In the genomic region with DNA sequence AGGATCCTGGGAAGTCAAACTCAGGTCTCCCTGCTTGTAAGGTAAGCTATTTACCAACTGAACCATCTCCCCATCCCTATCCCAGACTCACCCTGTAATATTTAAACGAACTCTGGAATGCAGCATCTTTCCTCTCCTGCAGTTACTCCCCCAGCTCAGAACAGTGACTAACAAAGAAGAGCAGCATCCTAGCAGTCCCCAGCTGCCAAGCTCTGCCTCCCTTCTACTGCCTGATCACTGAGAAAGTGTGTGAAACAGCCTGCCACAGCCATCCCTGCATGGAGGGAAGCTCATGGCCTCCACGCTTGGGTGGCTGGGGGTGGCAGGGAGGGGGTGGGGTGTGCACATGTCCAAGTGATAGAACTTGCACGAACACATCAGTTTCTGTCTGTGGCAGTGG, we compare ENCODE assay signal across 17 mouse cellular contexts.
DNase-seq lines count a peak whose midpoint lies in the region; ATAC-seq and TF ChIP-seq lines count a peak whose summit lies in the region.
"Had no signal": no experiment of that assay in that cellular context is flagged by ENCODE, and none has a peak within 500 bp of the region (broad histone marks: within the 10 kb centered on the region; RNA-seq: fewer than 3 reads in every experiment).

No protein-coding gene starts in this region.

- peak overlapping the region; percentile 46 for H3K27ac ChIP-seq in layer of hippocampus, adult 2 months
- H3K27ac ChIP-seq in neural tube, embryonic 15.5 days (replicated peaks): no peak overlapping the region
- H3K27ac ChIP-seq: embryonic facial prominence, embryonic 10.5 days; heart, adult 2 months; heart, embryonic 15.5 days; hindbrain, embryonic 10.5 days; hindbrain, embryonic 14.5 days had no signal

- no peaks in the 10 kb centered on the region for H3K4me1 ChIP-seq in neural tube, embryonic 15.5 days
- H3K4me1 ChIP-seq: embryonic facial prominence, embryonic 10.5 days; heart, embryonic 15.5 days; hindbrain, embryonic 10.5 days had no signal

- 0 out of 2 replicates have a peak, but pooled peaks cover 2% of the 10 kb centered on the region for H3K9me3 ChIP-seq in neural tube, embryonic 15.5 days (replicated peaks)
- H3K9me3 ChIP-seq: embryonic facial prominence, embryonic 10.5 days; heart, embryonic 15.5 days; hindbrain, embryonic 10.5 days had no signal

- H3K9ac ChIP-seq in neural tube, embryonic 15.5 days (replicated peaks): no peak overlapping the region
- H3K9ac ChIP-seq: heart, embryonic 15.5 days; hindbrain, embryonic 14.5 days had no signal

- H3K27me3 ChIP-seq in neural tube, embryonic 15.5 days (replicated peaks): no peaks in the 10 kb centered on the region
- H3K27me3 ChIP-seq: heart, embryonic 15.5 days had no signal

- DNase-seq in layer of hippocampus, adult 2 months (ENCODE audit: low spot score in 2 of 2): peak in 1 of 2 experiments; percentile 33
- no peak for DNase-seq in layer of hippocampus, postnatal 25 days (ENCODE audit: extremely low spot score in 1 of 2, low spot score in 1 of 2)
- peak; percentile 24 to 67 for DNase-seq in left cerebral cortex, postnatal 25 days (ENCODE audit: low spot score in 2 of 2)
- no peak for DNase-seq in left cerebral cortex, postnatal 10 days (ENCODE audit: extremely low spot score in 1 of 2, low spot score in 2 of 2)
- DNase-seq in Muller cell, postnatal 12 days (ENCODE audit: inconsistent ontology term): peak; percentile 5
- DNase-seq in brain, adult 2 months (ENCODE audit: low read depth, low spot score): peak; percentile 83
- DNase-seq: adrenal gland, adult 8-10 months; adrenal gland, postnatal 36 days; gastrocnemius, postnatal 10 days; heart, adult 2 months had no signal

- ATAC-seq in neural tube, embryonic 15.5 days (ENCODE audit: low FRiP score): no peak
- ATAC-seq: forebrain, embryonic 14.5 days had no signal

- no peak overlapping the region for H3K4me3 ChIP-seq in layer of hippocampus, adult 2 months
- H3K4me3 ChIP-seq in neural tube, embryonic 15.5 days (replicated peaks): no peak overlapping the region
- H3K4me3 ChIP-seq: embryonic facial prominence, embryonic 10.5 days; heart, adult 2 months; heart, embryonic 15.5 days; hindbrain, embryonic 10.5 days had no signal

- no peak overlapping the region for H3K4me2 ChIP-seq in neural tube, embryonic 15.5 days
- H3K4me2 ChIP-seq: heart, embryonic 11.5 days; heart, embryonic 15.5 days; hindbrain, embryonic 14.5 days had no signal

- intact Hi-C loops in left cerebral cortex, postnatal 25 days (cut with DNase I): loop anchor here (10.0 kb wide), 1 partner anchor 108 kb away; no protein-coding TSS in a partner anchor
- intact Hi-C loops in left cerebral cortex, postnatal 10 days (cut with DNase I): no loop called here

- 55% methylated on average over 3 of the region's 3 CpGs for WGBS in neural tube, embryonic 15.5 days

- TF ChIP-seq CTCF in layer of hippocampus, adult 2 months (conservative IDR thresholded peaks at IDR 0.05): no peak

- H3K36me3 ChIP-seq in neural tube, embryonic 15.5 days: no peaks in the 10 kb centered on the region
- H3K36me3 ChIP-seq: embryonic facial prominence, embryonic 10.5 days; heart, embryonic 15.5 days; hindbrain, embryonic 10.5 days had no signal

Comparison
In these comparisons a context has a peak if more than half of its experiments do, and no peak if none do; other contexts are left out.
1. DNase-seq: peak in left cerebral cortex, postnatal 25 days (2 of 2), Muller cell, postnatal 12 days (single experiment) and brain, adult 2 months (single experiment); none in layer of hippocampus, postnatal 25 days (0 of 2) and left cerebral cortex, postnatal 10 days (0 of 2).